Mouse (Mus musculus) lung, postnatal 25 days (tissue): ENCODE data around the gene Adnp.

ENCODE experiments used
- DNase-seq: peaks from one replicate; pipeline ENCODE4 v3.0.0; 2022; ENCODE audit warnings: low spot score

Gene Adnp

DNA sequence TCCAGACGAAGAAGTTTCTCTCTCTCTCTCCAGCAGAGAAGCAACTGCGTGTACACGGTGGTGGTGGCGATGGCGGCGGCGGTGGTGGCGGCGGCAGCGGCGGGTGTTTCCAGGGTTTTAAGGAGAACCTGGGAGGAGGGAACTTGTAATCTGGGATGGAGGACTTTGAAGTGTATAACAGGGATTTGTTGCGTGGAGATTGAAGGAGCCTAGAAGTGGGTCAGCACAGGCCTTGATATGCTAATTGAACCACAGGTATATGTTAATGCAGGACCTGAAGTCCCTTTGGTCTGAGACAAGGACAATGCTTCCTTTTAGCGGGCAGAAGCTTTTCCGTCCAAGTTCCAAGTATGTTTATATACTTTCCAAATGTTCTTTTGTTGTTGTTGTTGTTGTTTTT is 50.6 kb downstream of the Adnp start:
- no peak for DNase-seq

DNA sequence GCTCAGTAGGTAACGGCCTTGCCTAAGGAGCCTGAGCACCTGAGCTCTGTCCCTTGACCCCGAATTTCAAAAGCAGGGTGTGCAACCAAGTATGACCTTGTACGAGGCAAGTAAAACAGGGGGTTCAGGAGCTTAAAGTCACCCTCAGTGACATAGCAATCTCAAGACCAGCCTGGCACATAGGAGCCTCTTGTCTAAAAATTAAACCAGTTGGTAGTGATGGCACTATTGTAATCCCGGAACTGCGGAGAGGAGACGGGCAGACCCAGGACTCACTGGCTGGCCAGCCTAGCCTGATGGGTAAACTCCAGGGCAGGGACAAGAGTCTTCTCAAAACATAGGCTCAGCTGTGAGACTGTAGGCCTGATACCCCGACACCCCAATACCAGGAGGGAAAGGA is 51.2 kb downstream of the Adnp start:
- no peak for DNase-seq

DNA sequence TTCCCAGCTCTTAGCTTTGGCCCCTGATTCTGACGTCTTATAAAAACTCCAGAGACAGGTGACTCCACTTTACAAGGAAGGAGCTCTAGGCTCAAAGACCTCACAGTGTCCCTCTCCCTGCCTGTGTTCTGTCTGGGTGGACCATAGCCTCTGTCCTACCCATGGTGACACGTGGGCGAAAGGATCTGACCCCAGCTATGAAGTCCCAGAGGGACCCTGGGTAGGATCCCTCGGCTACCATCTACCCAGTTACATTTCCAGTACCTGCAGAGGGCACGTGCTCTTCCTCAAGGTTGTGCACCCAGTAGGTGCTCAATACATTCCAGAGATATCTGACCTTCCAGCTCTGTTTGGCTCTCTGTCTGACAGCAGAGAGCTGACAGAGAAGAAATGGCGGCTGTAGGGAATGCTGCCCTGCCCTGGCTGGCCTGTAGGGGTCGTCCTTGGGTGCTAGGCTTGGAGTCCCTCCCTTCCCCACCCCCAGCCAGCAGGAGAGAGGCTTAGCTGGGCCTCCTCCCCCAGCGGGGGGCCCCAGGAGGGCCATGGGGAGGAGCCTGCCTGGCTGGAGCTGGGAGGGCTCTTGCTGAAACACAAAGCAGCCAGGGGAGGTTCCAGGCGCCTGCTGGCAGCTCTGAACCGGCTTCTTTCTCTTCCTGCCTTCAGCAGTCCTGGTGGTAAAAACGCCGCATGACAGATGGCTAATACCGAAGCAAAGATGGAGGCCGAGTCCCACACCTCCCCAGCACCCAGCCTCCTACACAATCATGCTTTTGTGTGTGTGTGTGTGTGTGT is 52.6 kb downstream of the Adnp start:
- peak; percentile 91 for DNase-seq

DNA sequence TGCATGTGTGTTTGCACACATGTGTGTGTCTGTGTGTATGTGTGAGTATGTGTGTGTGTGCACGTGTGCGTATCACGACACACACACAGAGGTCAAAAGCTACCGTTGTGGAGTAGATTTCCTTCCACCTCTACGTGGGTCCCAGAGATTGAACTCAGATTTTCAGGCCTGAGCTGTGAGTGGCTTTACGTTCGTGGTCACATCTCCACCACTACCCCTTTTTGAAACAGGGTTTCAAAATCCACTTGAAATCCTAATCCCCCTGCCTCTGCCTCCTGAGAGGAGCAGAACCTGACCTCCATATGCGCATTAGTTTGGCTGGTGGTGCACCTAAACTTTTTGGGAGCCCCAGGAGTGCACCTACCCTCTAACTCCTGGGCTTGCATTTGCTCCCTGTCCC is 57.7 kb downstream of the Adnp start:
- no peak for DNase-seq

DNA sequence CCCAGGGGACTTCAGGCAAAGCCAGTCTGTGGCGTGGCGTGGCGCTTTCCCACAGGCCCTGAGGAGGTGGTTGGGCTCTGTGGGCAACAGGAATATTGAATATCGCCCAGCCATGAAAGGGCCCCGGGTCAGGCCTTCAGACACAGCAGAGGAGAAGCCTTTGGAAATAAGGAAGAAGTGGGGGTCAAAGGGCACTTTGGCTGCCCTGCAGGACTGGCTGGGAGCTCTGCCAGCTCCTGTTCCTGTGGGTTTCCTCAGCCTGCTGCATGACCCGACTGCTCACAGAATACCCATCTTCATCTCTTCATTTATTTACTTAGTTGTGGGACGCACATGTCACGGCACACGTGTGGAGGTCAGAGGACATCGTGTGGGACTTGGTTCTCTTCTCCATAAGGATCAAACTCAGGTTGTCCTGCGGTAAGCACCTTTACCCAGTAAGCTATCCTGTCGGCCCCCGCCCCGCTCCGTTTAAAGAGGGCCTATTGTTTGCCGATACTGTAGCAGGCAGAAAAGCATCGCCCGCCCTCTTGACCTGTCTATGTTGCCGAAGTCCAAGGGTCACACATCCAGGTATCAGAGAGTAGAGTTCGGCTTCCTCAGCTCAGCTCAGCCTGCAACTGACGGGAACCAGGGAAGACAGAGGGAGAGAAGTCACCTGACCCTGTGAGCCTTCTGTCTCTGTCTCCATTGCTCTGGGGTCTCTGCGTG is 59.0 kb downstream of the Adnp start:
- DNase-seq = no peak

DNA sequence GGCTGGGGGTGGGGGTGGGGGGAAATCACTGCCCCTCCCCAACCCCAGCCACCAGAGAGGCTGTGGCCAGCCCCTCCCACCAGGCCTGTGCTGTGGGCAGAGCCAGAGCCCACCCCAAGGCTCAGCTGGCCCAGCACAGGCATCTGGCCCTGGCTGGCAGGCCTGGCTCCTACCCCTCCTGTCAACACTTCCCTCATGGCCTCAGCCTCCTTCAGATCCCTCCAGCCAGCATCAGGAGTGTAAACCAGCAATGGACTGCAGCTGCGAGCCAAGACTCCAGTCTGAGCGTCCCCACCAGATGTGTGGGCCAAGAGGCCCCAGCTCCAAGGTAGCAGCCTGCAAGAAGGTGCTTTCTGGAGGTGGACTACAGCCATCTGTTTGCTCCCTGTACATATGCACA is 61.5 kb downstream of the Adnp start:
- no peak for DNase-seq

DNA sequence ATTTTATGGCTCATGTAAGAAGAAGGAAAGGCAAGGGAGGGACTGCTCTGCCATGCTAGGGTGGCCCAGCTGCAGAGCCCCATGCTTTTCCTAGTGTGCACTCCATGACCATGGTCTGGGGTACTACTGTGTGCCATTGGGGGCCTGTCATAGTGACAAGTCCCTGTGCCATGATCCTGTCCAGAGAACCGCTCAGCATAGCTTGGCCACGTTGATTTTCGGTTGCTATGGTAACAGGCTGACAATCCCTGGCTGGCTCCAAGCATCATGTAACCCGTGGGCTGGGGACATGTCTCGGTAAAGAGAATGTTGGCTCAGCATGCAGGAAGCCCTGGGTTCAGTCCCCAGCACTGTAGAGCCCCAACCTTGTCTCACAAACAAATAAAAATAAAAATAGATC is 63.1 kb downstream of the Adnp start:
- DNase-seq = no peak

DNA sequence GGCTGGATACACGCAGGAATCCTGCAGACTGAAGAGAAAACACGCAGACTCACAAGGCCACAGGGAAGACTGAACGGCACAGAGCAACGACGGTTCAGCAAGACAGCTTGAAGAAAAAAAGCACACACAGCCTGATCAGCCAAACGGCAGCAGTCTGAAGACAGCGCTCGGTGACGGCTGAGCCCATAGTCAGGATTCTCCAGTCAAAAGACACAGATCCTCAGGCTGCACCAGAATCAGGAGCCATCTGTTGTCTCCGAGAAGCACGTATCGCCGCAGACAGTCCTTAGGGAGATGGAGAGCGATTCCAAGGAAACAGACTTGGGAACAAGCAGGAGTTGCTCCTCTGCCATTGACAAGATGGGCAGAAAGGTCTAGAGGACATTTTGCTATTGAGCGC is 69.8 kb downstream of the Adnp start:
- DNase-seq = no peak
